Mouse (Mus musculus) heart, adult 9 months (tissue): ENCODE data around the gene Mpst.

ENCODE experiments used
- DNase-seq, 2 experiments: peaks; one replicate each; pipeline ENCODE4 v3.0.0; 2022; ENCODE audit warnings: low spot score in 2 of 2

Gene Mpst

GRCm38 (mm10) chr15:78436380-78437192, 30.4 kb downstream of the Mpst start:
- DNase-seq, result peak; percentile 80 to 88

- DNase-seq, result peak; percentile 71 to 76
Measured at GRCm38 (mm10) chr15:78437237-78438017, 31.2 kb downstream of the Mpst start.

- DNase-seq, result no peak
Measured at GRCm38 (mm10) chr15:78438018-78438394, 31.8 kb downstream of the Mpst start.

- no peak for DNase-seq
Measured at GRCm38 (mm10) chr15:78438505-78438904, 32.3 kb downstream of the Mpst start.

GRCm38 (mm10) chr15:78438973-78439372, 32.8 kb downstream of the Mpst start:
- no peak for DNase-seq

GRCm38 (mm10) chr15:78442231-78442630, 36.0 kb downstream of the Mpst start:
- no peak for DNase-seq

- DNase-seq, result no peak
Measured at GRCm38 (mm10) chr15:78443857-78444256, 37.6 kb downstream of the Mpst start.

- DNase-seq, result no peak
Measured at GRCm38 (mm10) chr15:78447121-78447520, 40.9 kb downstream of the Mpst start.

GRCm38 (mm10) chr15:78447746-78448535, 41.7 kb downstream of the Mpst start:
- DNase-seq, result peak; percentile 85 to 94

GRCm38 (mm10) chr15:78449131-78449530, 42.9 kb downstream of the Mpst start:
- DNase-seq, result no peak

GRCm38 (mm10) chr15:78449694-78450418, 43.6 kb downstream of the Mpst start:
- peak in 1 of 2 experiments; percentile 69 for DNase-seq

- DNase-seq, result no peak
Measured at GRCm38 (mm10) chr15:78450419-78450768, 44.2 kb downstream of the Mpst start.

GRCm38 (mm10) chr15:78451201-78451600, 45.0 kb downstream of the Mpst start:
- DNase-seq, result no peak

- DNase-seq, result no peak
Measured at GRCm38 (mm10) chr15:78452929-78453328, 46.7 kb downstream of the Mpst start.

GRCm38 (mm10) chr15:78455168-78455567, 49.0 kb downstream of the Mpst start:
- DNase-seq, result no peak

GRCm38 (mm10) chr15:78456051-78456450, 49.8 kb downstream of the Mpst start:
- DNase-seq, result no peak

GRCm38 (mm10) chr15:78457193-78457592, 51.0 kb downstream of the Mpst start:
- no peak for DNase-seq

GRCm38 (mm10) chr15:78462981-78463380, 56.8 kb downstream of the Mpst start:
- no peak for DNase-seq
